Mouse (Mus musculus) liver, embryonic 14.5 days (tissue): ENCODE results near the gene Psrc1.

Experiments
- CTCF ChIP-seq: IDR thresholded peaks from 2 replicates; pipeline ENCODE4 v1.5.1; 2016; ENCODE audit warnings: antibody characterized with exemption, low read depth, control low read depth
- EP300 ChIP-seq: IDR thresholded peaks from 2 replicates; pipeline ENCODE4 v1.6.1; 2016; ENCODE audit warnings: antibody characterized with exemption, low read depth

GRCm38 (mm10) chr3:108360894-108361293, 22.7 kb upstream of the Psrc1 start:
- no peak for TF ChIP-seq CTCF
- TF ChIP-seq EP300 = no peak
